Mouse (Mus musculus) B cell, adult 62 days (primary cell): ENCODE results near the gene Oscp1. TPM values are rescaled to one million over a fixed set of nuclear protein-coding genes. Genes with fewer than 3 reads are reported as not detected.

Source experiments
- total RNA-seq: library from RNA; stranded (reverse); gene quantifications from 4 replicates; pipeline ENCODE4 v1.2.4, GENCODE M21; 2023

The Oscp1 gene
- total RNA-seq = 0.18 to 2.2 TPM (median 0.66 TPM) in 3 of 4 replicates, not detected in the other

GRCm38 (mm10) chr4:126058134-126058996, at the start of gene Oscp1:
Oscp1 (plus strand) TSS chr4:126058565.

GRCm38 (mm10) chr4:126024303-126024900, 34.0 kb upstream of the Oscp1 start, which contains the start of gene Csf3r:
Csf3r (plus strand) TSS chr4:126024550.

DNA sequence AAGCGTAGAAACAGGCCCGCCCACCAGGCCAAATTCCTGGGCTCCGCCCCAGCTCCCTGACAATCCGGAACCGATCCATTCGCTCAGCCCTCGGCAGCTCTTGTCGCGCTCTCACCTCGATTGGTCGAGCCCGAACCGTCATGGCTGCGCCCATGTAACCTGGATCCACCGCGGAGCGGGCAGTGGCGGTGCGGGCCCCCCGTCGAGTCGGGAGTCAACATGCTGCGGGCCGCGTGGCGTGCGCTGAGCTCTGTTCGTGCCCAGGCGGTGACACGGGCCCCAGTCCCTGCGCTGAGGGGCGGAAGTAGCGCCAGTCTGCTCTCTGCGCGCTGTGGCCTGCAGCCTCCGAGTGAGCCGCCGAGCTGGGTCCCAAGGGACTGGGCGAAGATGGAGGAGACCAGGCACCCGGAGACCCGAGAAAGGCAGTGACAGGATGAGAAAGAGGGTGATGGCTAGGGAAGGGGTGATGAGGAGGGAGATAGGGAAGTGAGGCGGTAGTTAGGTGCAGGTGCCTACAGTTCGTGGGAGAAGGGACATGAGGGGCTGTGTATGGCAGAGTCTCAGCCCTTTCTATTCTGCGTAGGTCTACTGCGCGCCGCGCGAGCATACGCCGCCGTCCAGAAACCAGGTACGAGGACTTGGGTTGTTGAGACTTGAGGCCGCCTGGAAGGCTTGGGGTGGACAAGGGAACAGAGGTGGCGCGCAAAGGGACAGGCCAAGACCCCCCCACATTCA, 11.3 kb upstream of the Oscp1 start, which contains the start of gene Mrps15:
TSS of gene Mrps15 (plus strand) at position 75 of the 735 bp plus-strand sequence.

DNA sequence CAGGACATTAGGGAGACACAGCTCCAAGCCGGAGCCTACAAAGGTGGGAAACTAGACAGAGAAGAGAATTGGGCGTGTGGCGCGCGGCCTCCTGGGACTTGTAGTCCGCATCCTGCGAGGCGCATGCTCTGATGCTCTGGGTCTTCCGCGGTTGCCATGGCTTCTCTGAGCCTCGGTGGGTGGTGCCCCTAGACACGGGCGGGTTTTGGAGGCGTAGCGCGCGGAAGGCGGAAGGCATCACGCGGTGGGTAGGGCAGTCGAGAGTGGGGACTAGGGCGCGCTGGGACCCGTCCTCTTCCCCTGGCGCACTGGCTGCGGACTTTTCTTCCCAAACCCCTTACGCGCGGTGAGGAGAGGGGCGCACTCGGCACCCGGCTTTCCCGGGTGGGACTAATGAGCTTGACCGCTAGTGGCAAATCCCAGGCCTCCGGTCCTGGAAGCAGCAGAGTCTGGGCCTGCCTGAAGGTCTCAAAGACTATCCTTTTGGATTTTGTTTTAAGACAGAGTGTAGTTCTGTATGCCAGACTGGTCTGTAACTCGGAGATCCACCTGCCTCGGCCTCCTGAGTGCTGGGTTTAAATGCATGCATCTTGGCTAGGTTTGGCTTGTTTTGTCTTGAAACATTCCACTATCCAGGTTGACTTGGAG, 38.2 kb downstream of the Oscp1 start, which contains the start of gene Lsm10:
TSS of gene Lsm10 (plus strand) at position 160 of the 648 bp plus-strand sequence.

DNA sequence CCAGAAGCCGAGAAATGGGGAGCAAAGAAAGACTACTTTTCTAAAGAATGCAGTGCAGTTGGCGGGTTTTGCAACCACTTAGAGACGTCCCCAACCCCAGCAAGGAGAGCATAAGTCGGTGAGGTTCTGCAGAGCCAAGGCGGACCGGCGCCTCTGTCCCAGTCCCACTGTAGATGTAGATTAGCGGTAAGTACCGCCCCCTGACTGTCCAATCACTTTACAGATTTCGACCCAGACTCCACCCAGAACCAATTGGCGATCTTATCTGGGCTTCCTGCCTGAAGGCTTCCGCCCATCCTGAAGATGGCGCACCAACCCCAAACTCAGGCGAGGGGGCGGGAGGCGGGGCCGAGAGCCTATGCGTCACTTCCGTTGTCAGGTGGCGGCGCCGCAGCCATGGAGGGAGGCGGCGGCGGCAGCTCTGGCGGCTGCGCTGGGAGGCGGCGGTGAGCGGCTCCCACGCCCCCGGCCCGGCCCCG, 45.3 kb downstream of the Oscp1 start, which contains the start of gene Stk40:
TSS of gene Stk40 (plus strand) at position 368 of the 479 bp plus-strand sequence.

Other genes with a start within 250 kb of the Oscp1 start
- 0.88 to 2.0 TPM (median 1.3 TPM) in 4 replicates for gene Csf3r, start 34.0 kb upstream of the Oscp1 start, total RNA-seq
- gene Mrps15, start 11.6 kb upstream of the Oscp1 start, total RNA-seq = 37.8 to 44.0 TPM (median 42.6 TPM) in 4 replicates
- 15.5 to 18.7 TPM (median 17.1 TPM) in 4 replicates for gene Lsm10, start 38.1 kb downstream of the Oscp1 start, total RNA-seq
- gene Stk40, start 45.4 kb downstream of the Oscp1 start, total RNA-seq = 39.6 to 45.1 TPM (median 42.4 TPM) in 4 replicates
- gene Eva1b, start 89.2 kb downstream of the Oscp1 start, total RNA-seq = 3.1 to 4.8 TPM (median 4.1 TPM) in 4 replicates
- gene Sh3d21, start 104.9 kb downstream of the Oscp1 start, total RNA-seq = 0.23 to 1.3 TPM (median 0.83 TPM) in 4 replicates
- gene Thrap3, start 144.2 kb downstream of the Oscp1 start, total RNA-seq = 570 to 644 TPM (median 635 TPM) in 4 replicates
- 45.8 to 61.0 TPM (median 54.2 TPM) in 4 replicates for gene Map7d1, start 197.8 kb downstream of the Oscp1 start, total RNA-seq
- gene Trappc3, start 203.8 kb downstream of the Oscp1 start, total RNA-seq = 39.9 to 47.8 TPM (median 42.9 TPM) in 4 replicates
- not detected in 4 replicates for gene Col8a2, start 228.2 kb downstream of the Oscp1 start, total RNA-seq